Mouse (Mus musculus): ENCODE results near the gene C330021F23Rik. TPM values are rescaled to one million over a fixed set of nuclear protein-coding genes. Genes with fewer than 3 reads are reported as not detected.

C330021F23Rik gene
- not detected in 2 replicates for polyA plus RNA-seq (2012; ENCODE audit: insufficient read depth, low replicate concordance)

DNA sequence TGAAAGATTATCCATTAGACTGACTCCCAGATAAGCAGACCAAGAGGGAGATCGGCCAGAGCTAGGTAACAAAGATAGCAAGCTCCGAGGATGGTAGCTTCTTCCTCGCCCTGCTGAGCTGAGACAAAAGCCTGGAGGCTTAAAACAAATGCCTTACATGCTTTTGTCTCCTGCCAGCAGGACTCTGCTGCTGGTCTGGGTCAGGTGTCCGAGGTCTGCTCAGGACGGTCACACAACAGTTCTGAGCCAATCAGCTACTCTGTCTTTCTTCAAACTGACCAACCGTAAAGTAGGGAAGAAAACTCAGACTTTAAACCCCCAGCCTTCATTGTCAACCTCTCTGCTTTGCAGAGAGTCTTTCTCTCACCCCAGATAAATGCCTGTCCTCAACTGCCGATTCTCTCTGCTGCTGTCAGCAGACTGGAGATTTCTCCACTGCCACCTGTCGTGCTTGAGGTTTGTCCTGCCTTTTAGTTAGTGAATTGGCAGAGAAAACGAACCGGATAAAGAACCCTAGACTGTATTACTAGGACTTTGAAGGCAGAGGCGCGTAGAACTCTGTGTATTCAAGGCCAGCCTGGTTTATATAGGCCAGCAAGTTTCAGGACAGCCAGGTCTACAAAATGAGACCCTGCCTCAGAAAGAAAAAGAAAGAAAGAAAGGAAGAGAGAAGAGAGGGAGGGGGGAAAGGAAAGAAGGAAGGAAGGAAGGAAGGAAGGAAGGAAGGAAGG, at the start of gene C330021F23Rik:
Gene C330021F23Rik, plus strand, starts transcription at position 350 of the 731 bp plus-strand sequence.
- Histone ChIP-seq H3K4me1 (peaks cover 11% of the 10 kb centered on the region), H3K9me3 (peaks cover 8% of the 10 kb centered on the region), H3K27me3 (replicated peaks) (peaks cover 4% of the 10 kb centered on the region), H3K4me3 (replicated peaks) (no peak within 1 kb of the TSS), H3K36me3 (replicated peaks; ENCODE audit: low read length) (no peaks in the 10 kb centered on the region)
- TF ChIP-seq FLI1 (IDR thresholded peaks at IDR 0.05; ENCODE audit: low read length) = no peak
- TF ChIP-seq GATA1 (IDR thresholded peaks at IDR 0.05; ENCODE audit: borderline replicate concordance, low read length) = no peak

DNA sequence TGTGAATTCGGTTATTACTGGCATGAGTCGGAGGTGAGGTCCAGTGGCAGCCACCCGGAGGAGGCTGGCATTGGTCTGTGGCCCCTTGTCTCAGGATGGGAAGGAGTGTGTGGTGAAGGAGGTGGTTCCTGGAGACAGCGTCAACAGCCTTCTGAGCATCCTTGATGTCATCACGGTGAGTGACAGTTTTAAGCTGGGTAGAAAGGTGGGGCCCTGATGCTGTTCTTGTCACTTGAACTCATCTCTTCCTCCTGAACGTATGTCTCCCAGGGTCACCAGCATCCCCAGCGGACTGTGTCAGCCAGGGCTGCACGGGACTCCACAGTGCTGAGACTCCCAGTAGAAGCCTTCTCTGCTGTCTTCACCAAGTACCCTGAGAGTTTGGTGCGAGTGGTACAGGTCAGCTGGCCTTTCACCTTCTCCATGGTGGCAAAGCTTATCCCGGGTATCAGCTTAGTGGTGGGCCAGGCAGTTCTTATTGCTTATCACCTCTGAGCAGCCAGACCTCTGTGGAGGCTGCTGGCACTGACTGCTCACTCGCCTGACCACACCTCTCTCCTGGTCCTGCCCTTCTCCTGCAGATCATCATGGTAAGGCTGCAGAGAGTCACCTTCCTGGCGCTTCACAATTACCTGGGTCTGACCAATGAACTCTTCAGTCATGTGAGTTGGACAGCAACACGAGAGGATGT, 45.6 kb upstream of the C330021F23Rik start:
- Histone ChIP-seq H3K27me3 (replicated peaks) (no peaks in the 10 kb centered on the region), H3K9me3 (no peaks in the 10 kb centered on the region), H3K36me3 (replicated peaks; ENCODE audit: low read length) (peaks cover 85% of the 10 kb centered on the region), H3K4me1 (peaks cover 22% of the 10 kb centered on the region), H3K4me3 (replicated peaks) (no peak overlapping the region)
- TF ChIP-seq GATA1 (IDR thresholded peaks at IDR 0.05; ENCODE audit: borderline replicate concordance, low read length) = no peak
- TF ChIP-seq FLI1 (IDR thresholded peaks at IDR 0.05; ENCODE audit: low read length) = no peak

DNA sequence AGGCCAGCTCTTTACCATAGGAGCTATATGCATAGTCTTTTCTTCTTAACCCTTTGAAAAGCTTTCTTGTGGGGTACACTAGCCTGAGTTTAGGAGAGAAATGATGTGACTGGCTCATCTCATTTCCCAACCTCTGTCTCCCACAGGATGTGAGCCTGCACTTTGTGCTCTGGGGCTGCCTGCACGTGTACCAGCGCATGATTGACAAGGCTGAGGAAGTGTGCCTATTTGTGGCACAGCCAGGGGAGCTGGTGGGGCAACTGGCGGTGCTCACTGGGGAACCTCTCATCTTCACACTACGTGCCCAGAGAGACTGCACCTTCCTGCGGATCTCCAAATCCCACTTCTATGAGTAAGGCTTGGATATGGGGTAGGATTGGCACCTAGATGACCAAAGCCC, 37.0 kb upstream of the C330021F23Rik start:
- no peaks in the 10 kb centered on the region for H3K9me3 ChIP-seq
- H3K4me3 ChIP-seq (replicated peaks) = peak overlapping the region; percentile 48
- no peak for TF ChIP-seq FLI1 (IDR thresholded peaks at IDR 0.05; ENCODE audit: low read length)
- no peak for TF ChIP-seq GATA1 (IDR thresholded peaks at IDR 0.05; ENCODE audit: borderline replicate concordance, low read length)
- peaks cover 50% of the 10 kb centered on the region for H3K4me1 ChIP-seq
- peaks cover 89% of the 10 kb centered on the region for H3K36me3 ChIP-seq (replicated peaks; ENCODE audit: low read length)
- H3K27me3 ChIP-seq (replicated peaks) = no peaks in the 10 kb centered on the region

DNA sequence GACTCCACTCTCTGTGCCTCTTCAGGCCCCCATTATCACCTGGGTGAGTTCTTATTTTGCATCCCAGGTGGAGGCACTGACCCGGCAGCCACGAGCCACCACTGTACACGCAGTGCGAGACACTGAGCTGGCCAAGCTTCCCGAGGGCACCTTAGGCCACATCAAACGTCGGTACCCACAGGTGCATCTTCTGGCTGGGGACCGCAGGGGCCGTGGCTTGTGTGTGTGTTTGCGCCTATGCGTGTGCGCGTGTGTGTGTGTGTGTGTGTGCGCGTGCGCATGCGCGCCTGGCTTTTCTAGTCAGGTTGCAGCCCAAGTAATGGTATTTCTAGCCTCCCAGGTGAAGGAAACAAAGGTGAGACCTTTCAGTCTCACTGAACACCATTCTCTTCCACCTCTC, 35.9 kb upstream of the C330021F23Rik start:
- Histone ChIP-seq H3K36me3 (replicated peaks; ENCODE audit: low read length) (peaks cover 90% of the 10 kb centered on the region), H3K4me1 (peaks cover 56% of the 10 kb centered on the region), H3K4me3 (replicated peaks) (no peak overlapping the region), H3K9me3 (no peaks in the 10 kb centered on the region), H3K27me3 (replicated peaks) (no peaks in the 10 kb centered on the region)
- TF ChIP-seq FLI1 (IDR thresholded peaks at IDR 0.05; ENCODE audit: low read length) = no peak
- TF ChIP-seq GATA1 (IDR thresholded peaks at IDR 0.05; ENCODE audit: borderline replicate concordance, low read length) = no peak

DNA sequence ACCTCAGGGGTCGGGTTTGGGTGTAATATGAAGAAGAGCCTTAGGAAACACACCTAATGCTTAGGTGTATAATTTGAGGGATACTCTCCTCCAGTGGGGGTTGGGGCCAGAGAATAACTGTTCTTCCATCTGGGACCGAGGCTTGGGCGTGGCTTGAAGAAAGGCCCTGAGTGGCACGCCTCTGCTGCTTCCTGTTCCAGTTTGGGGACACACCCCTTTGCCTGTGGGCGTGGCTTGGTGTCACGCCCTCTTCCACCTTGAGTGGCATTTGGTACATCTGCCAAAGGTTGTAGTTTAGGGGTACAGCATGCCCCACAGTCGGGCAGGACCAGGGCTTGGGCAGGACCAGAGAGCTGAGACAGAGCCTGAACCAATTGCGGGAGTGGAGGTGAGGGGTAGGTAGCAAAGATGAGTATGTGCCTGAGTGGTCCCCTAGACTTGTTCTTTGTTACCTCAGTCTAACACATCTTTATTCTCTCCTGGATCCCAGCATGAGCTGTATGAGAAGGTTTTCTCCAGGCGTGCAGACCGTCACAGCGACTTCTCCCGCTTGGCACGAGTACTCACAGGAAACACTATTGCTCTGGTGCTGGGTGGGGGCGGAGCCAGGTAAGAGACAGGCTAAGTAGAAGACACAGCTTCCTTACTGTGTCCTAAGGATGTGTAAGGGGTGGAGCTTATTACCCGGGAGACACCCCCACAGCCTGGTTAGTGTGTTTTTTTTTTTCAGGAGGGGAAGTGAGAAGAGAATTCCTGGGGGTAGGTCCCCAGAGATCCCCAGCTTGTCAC, 31.5 kb upstream of the C330021F23Rik start:
- peaks cover 33% of the 10 kb centered on the region for H3K4me1 ChIP-seq
- no peak overlapping the region for H3K4me3 ChIP-seq (replicated peaks)
- no peak for TF ChIP-seq GATA1 (IDR thresholded peaks at IDR 0.05; ENCODE audit: borderline replicate concordance, low read length)
- TF ChIP-seq FLI1 (IDR thresholded peaks at IDR 0.05; ENCODE audit: low read length) = no peak
- no peaks in the 10 kb centered on the region for H3K9me3 ChIP-seq
- peaks cover 95% of the 10 kb centered on the region for H3K36me3 ChIP-seq (replicated peaks; ENCODE audit: low read length)
- H3K27me3 ChIP-seq (replicated peaks) = no peaks in the 10 kb centered on the region

DNA sequence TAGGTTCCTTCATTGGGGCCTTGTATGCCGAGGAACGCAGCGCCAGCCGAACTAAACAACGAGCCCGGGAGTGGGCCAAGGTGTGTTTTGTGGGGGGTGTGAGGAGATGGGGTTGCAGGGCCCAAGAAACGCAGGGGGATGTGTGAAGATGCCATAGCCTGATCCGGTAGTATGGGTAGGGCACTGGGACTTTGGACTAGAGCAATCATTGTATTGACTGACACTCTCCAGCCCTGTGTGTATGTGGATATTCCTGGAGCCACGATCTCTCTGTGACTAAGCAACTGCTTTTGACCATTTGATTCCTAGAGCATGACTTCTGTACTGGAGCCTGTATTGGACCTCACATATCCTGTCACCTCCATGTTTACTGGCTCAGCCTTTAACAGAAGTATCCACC, 30.9 kb upstream of the C330021F23Rik start:
- TF ChIP-seq GATA1 (IDR thresholded peaks at IDR 0.05; ENCODE audit: borderline replicate concordance, low read length) (no peak), FLI1 (IDR thresholded peaks at IDR 0.05; ENCODE audit: low read length) (no peak)
- H3K36me3 ChIP-seq (replicated peaks; ENCODE audit: low read length) = peaks cover 95% of the 10 kb centered on the region
- H3K9me3 ChIP-seq = no peaks in the 10 kb centered on the region
- peaks cover 26% of the 10 kb centered on the region for H3K4me1 ChIP-seq
- H3K4me3 ChIP-seq (replicated peaks) = no peak overlapping the region
- H3K27me3 ChIP-seq (replicated peaks) = no peaks in the 10 kb centered on the region

DNA sequence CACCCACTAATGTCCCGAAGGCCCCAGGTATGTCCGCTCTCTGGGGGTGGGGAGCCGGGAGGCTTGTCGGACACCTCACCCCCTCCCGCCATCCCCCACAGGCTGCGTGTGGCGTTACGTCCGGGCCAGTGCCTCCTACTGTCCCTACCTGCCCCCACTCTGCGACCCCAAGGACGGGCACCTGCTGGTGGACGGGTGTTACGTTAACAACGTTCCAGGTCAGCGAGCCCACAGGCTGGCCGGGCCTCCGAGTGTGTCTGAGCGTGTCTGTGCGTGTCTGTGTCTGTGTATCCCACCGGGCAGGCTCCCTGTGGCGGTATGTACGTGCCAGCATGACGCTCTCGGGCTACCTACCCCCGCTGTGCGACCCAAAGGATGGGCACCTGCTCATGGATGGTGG, 30.1 kb upstream of the C330021F23Rik start:
- H3K9me3 ChIP-seq = no peaks in the 10 kb centered on the region
- no peak for TF ChIP-seq GATA1 (IDR thresholded peaks at IDR 0.05; ENCODE audit: borderline replicate concordance, low read length)
- no peak for TF ChIP-seq FLI1 (IDR thresholded peaks at IDR 0.05; ENCODE audit: low read length)
- H3K4me3 ChIP-seq (replicated peaks) = no peak overlapping the region
- H3K27me3 ChIP-seq (replicated peaks) = no peaks in the 10 kb centered on the region
- peaks cover 25% of the 10 kb centered on the region for H3K4me1 ChIP-seq
- peaks cover 93% of the 10 kb centered on the region for H3K36me3 ChIP-seq (replicated peaks; ENCODE audit: low read length)

DNA sequence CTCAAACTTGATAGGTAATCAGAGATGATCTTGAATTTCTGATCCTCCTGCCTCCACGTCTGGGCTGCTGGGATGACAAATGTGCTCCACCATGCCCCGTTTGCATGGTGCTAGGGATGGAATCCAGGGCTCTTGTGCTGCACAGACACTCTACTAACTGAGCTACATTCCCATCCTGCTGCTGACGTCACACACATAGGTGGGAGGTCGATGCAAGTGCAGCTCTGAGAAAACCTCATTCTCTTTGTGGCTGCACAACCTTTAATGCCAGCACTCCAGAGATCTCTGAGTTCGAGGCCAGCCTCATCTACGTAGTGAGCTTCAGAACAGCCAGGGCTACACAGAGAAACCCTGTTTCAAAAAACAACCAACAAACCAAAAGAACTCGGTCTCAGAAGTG, 28.6 kb upstream of the C330021F23Rik start:
- Histone ChIP-seq H3K9me3 (no peaks in the 10 kb centered on the region), H3K4me3 (replicated peaks) (no peak overlapping the region), H3K27me3 (replicated peaks) (no peaks in the 10 kb centered on the region), H3K4me1 (peaks cover 21% of the 10 kb centered on the region), H3K36me3 (replicated peaks; ENCODE audit: low read length) (peaks cover 95% of the 10 kb centered on the region)
- TF ChIP-seq FLI1 (IDR thresholded peaks at IDR 0.05; ENCODE audit: low read length) = no peak
- no peak for TF ChIP-seq GATA1 (IDR thresholded peaks at IDR 0.05; ENCODE audit: borderline replicate concordance, low read length)

DNA sequence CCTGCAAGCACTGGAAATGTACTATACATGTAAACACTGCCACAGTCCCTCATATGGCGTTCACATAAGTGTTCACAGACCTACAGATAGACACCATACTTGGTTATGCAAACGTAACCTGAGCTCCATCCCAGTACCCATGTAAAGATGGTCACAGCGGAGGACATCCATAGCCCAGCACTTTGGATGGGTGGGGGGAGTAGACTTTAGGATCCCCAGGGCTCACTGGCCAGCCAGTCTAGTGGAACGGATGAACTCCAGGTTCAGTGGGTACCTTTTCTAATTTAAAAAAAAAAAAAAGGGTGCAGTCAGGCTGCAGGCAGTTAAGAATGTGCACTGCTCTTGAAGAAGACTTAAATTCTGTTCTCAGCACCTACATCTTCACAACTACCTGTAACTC, 27.7 kb upstream of the C330021F23Rik start:
- H3K4me1 ChIP-seq = peaks cover 18% of the 10 kb centered on the region
- no peaks in the 10 kb centered on the region for H3K9me3 ChIP-seq
- H3K36me3 ChIP-seq (replicated peaks; ENCODE audit: low read length) = peaks cover 98% of the 10 kb centered on the region
- H3K27me3 ChIP-seq (replicated peaks) = no peaks in the 10 kb centered on the region
- TF ChIP-seq FLI1 (IDR thresholded peaks at IDR 0.05; ENCODE audit: low read length) (no peak), GATA1 (IDR thresholded peaks at IDR 0.05; ENCODE audit: borderline replicate concordance, low read length) (no peak)
- no peak overlapping the region for H3K4me3 ChIP-seq (replicated peaks)

Data from megakaryocyte, embryonic 14.5 days (primary cell).